Mouse (Mus musculus) right cerebral cortex, postnatal 36 days (tissue): ENCODE measurements at regions not wholly inside any gene's neighbourhood (a gene's known extent, or its start where the extent isn't known, plus 50 kb on each side); places are given as distances from the start of the nearest gene placed in this dataset.
A peak's percentile ranks its signal among the peaks of the same experiment; 100 is the strongest.
"Not testable (repeated sequence)": the region's sequence is repeated elsewhere in the genome, so short reads cannot be mapped to it uniquely, and the experiment has no call there.

Experiments
- DNase-seq, 2 experiments: peaks; one replicate each; pipeline ENCODE4 v3.0.0; 2022; ENCODE audit warnings: low spot score in 2 of 2, mixed read lengths in 1 of 2

GRCm38 (mm10) chr1:157048996-157049395 is 59.5 kb downstream of the Tex35 start:
- DNase-seq: no peak

GRCm38 (mm10) chr1:157048201-157048923 is 60.1 kb downstream of the Tex35 start:
- DNase-seq: no peak

- peak in 1 of 2 experiments; percentile 9 for DNase-seq
Observed at GRCm38 (mm10) chr1:157047751-157048200, 60.7 kb downstream of the Tex35 start.

- no peak for DNase-seq
Observed at GRCm38 (mm10) chr1:157046760-157047182, 61.7 kb downstream of the Tex35 start.

GRCm38 (mm10) chr1:157039836-157040196 is 68.7 kb downstream of the Tex35 start:
- DNase-seq: no peak

- peak; percentile 17 to 37 for DNase-seq
Observed at GRCm38 (mm10) chr1:157039016-157039835, 69.3 kb downstream of the Tex35 start.

- no peak for DNase-seq
Observed at GRCm38 (mm10) chr1:157038111-157039008, 70.1 kb downstream of the Tex35 start.

- no peak for DNase-seq
Observed at GRCm38 (mm10) chr1:157037246-157037991, 71.1 kb downstream of the Tex35 start.

- DNase-seq: no peak
Observed at GRCm38 (mm10) chr1:157036779-157037178, 71.7 kb downstream of the Tex35 start.

GRCm38 (mm10) chr1:157035221-157035620 is 73.3 kb downstream of the Tex35 start:
- DNase-seq: not testable (repeated sequence)

- DNase-seq: no peak
Observed at GRCm38 (mm10) chr1:157028682-157029081, 79.8 kb downstream of the Tex35 start.

- DNase-seq: no peak
Observed at GRCm38 (mm10) chr1:157027681-157028080, 80.8 kb downstream of the Tex35 start.

GRCm38 (mm10) chr1:157023462-157023861 is 84.0 kb upstream of the Ralgps2 start:
- DNase-seq: no peak

- no peak for DNase-seq
Observed at GRCm38 (mm10) chr1:157022456-157023435, 83.3 kb upstream of the Ralgps2 start.

GRCm38 (mm10) chr1:157019892-157020291 is 80.5 kb upstream of the Ralgps2 start:
- DNase-seq: peak; percentile 23 to 40

GRCm38 (mm10) chr1:157018726-157019125 is 79.3 kb upstream of the Ralgps2 start:
- no peak for DNase-seq

GRCm38 (mm10) chr1:157017198-157017994 is 78.0 kb upstream of the Ralgps2 start:
- no peak for DNase-seq

GRCm38 (mm10) chr1:157016625-157017024 is 77.2 kb upstream of the Ralgps2 start:
- DNase-seq: no peak
